ENCODE assay signal across 24 mouse cellular contexts in genomic region chr6:6192413-6192812, GRCm38 (mm10). TPM values are rescaled to one million over a fixed set of nuclear protein-coding genes. Genes with fewer than 3 reads are reported as not detected.
A peak's percentile ranks its signal among the peaks of the same experiment; 100 is the strongest.
DNase-seq lines count a peak whose midpoint lies in the region; ATAC-seq and TF ChIP-seq lines count a peak whose summit lies in the region.
"Had no signal": no experiment of that assay in that cellular context is flagged by ENCODE, and none has a peak within 500 bp of the region (broad histone marks: within the 10 kb centered on the region; RNA-seq: fewer than 3 reads in every experiment).

No protein-coding gene starts in this region.

- peak; percentile 23 for DNase-seq in heart, adult 11 months
- DNase-seq in heart, postnatal 4 days = no peak
- no peak for DNase-seq in layer of hippocampus, adult 2 months (ENCODE audit: low spot score in 2 of 2)
- no peak for DNase-seq in layer of hippocampus, adult 9-10 months (ENCODE audit: low spot score)
- DNase-seq in limb, embryonic 10.5 days (ENCODE audit: low spot score) = no peak
- DNase-seq in right cerebral cortex, postnatal 25 days = no peak
- DNase-seq: adrenal gland, postnatal 14 days; gastrocnemius, postnatal 10 days; heart, postnatal 14 days; kidney, adult 2 months; kidney, postnatal 14 days; thymus, postnatal 25 days had no signal

- no peak for ATAC-seq in midbrain, embryonic 13.5 days
- ATAC-seq: CD4-positive, CD25-positive, alpha-beta regulatory T cell, adult 4 months; forebrain, embryonic 13.5 days; intestine, embryonic 15.5 days; midbrain, embryonic 16.5 days had no signal

- TF ChIP-seq CTCF in layer of hippocampus, adult 2 months (conservative IDR thresholded peaks at IDR 0.05) = no peak
- TF ChIP-seq CTCF in olfactory bulb, adult 2 months (IDR thresholded peaks at IDR 0.05; ENCODE audit: insufficient read depth, low read depth, low read length) = no peak

- H3K27ac ChIP-seq in layer of hippocampus, adult 2 months = peak overlapping the region; percentile 51
- peak overlapping the region; percentile 62; the same call in 1 of the 2 replicates for H3K27ac ChIP-seq in limb, embryonic 10.5 days
- H3K27ac ChIP-seq in olfactory bulb, adult 2 months (ENCODE audit: insufficient read depth, low read depth, low read length) = peak overlapping the region; percentile 20; the same call in 1 of the 2 replicates
- no peak overlapping the region for H3K27ac ChIP-seq in midbrain, embryonic 13.5 days
- H3K27ac ChIP-seq: forebrain, embryonic 13.5 days; hindbrain, embryonic 14.5 days; intestine, embryonic 15.5 days; lung, embryonic 15.5 days; macrophage; midbrain, embryonic 10.5 days had no signal

- no peak overlapping the region for H3K9ac ChIP-seq in midbrain, embryonic 13.5 days (replicated peaks)
- H3K9ac ChIP-seq: forebrain, embryonic 13.5 days; hindbrain, embryonic 14.5 days; intestine, embryonic 15.5 days; lung, embryonic 15.5 days had no signal

- H3K4me2 ChIP-seq in midbrain, embryonic 13.5 days (replicated peaks) = no peak overlapping the region
- H3K4me2 ChIP-seq: forebrain, embryonic 13.5 days; hindbrain, embryonic 14.5 days; intestine, embryonic 15.5 days; liver, embryonic 11.5 days; lung, embryonic 15.5 days had no signal

- peaks cover 26% of the 10 kb centered on the region; the same call in 1 of the 2 replicates for H3K4me1 ChIP-seq in limb, embryonic 10.5 days
- peaks cover 4% of the 10 kb centered on the region; the same call in 1 of the 2 replicates for H3K4me1 ChIP-seq in olfactory bulb, adult 2 months (ENCODE audit: control insufficient read depth, insufficient read depth, low read length)
- H3K4me1 ChIP-seq in midbrain, embryonic 13.5 days (replicated peaks) = no peaks in the 10 kb centered on the region
- H3K4me1 ChIP-seq: intestine, embryonic 15.5 days; lung, embryonic 15.5 days had no signal

- WGBS in limb, embryonic 10.5 days = 74% methylated on average over 7 of the region's 7 CpGs
- WGBS in olfactory bulb, adult 2 months = 93% methylated on average over 7 of the region's 7 CpGs
- 94% methylated on average over 7 of the region's 7 CpGs for WGBS in midbrain, embryonic 13.5 days

- H3K36me3 ChIP-seq in limb, embryonic 10.5 days = peaks cover 18% of the 10 kb centered on the region
- H3K36me3 ChIP-seq in midbrain, embryonic 13.5 days = no peaks in the 10 kb centered on the region
- H3K36me3 ChIP-seq: intestine, embryonic 15.5 days; lung, embryonic 15.5 days had no signal

- H3K4me3 ChIP-seq in layer of hippocampus, adult 2 months = no peak overlapping the region
- H3K4me3 ChIP-seq in limb, embryonic 10.5 days = no peak overlapping the region
- no peak overlapping the region for H3K4me3 ChIP-seq in olfactory bulb, adult 2 months (ENCODE audit: insufficient read depth, low read depth, low read length)
- no peak overlapping the region for H3K4me3 ChIP-seq in midbrain, embryonic 13.5 days (replicated peaks)
- H3K4me3 ChIP-seq: erythroblast, embryonic 14.5 days; forebrain, embryonic 13.5 days; intestine, embryonic 15.5 days; lung, embryonic 15.5 days; midbrain, embryonic 10.5 days had no signal

- H3K27me3 ChIP-seq in limb, embryonic 10.5 days (ENCODE audit: low read depth, poor library complexity, severe bottlenecking) = no peaks in the 10 kb centered on the region
- no peaks in the 10 kb centered on the region for H3K27me3 ChIP-seq in midbrain, embryonic 13.5 days
- H3K27me3 ChIP-seq: forebrain, embryonic 13.5 days; intestine, embryonic 15.5 days; lung, embryonic 15.5 days had no signal

- H3K9me3 ChIP-seq in limb, embryonic 10.5 days (replicated peaks) = no peaks in the 10 kb centered on the region
- no peaks in the 10 kb centered on the region for H3K9me3 ChIP-seq in midbrain, embryonic 13.5 days
- H3K9me3 ChIP-seq: forebrain, embryonic 13.5 days; intestine, embryonic 15.5 days; lung, embryonic 15.5 days; midbrain, embryonic 10.5 days had no signal

- no peak for TF ChIP-seq POLR2A in olfactory bulb, adult 2 months (IDR thresholded peaks at IDR 0.05; ENCODE audit: insufficient read depth, low read depth, low read length)

RNA-seq across cellular contexts. Expression of gene Slc25a13, which starts 24.6 kb away (rescaled TPM):
- 10 to 100 TPM; 65.8 to 67.9 TPM for total RNA-seq in heart, postnatal 4 days (2021)
- 1 to 10 TPM; 3.4 to 3.7 TPM for total RNA-seq in layer of hippocampus, adult 2 months (2021)
- polyA plus RNA-seq in limb, embryonic 10.5 days (2016; fragmentation: Nextera tagmentation; extraction: Ambion mirVana) = 52.8 and 60.2 TPM in 2 replicates
- polyA plus RNA-seq in olfactory bulb, adult 2 months (2012; ENCODE audit: insufficient read depth, insufficient read length, low replicate concordance, missing spikeins) = not detected in 2 replicates
- polyA plus RNA-seq in midbrain, embryonic 13.5 days (2015; fragmentation: Nextera tagmentation; extraction: Ambion mirVana) = 8.7 and 9.4 TPM in 2 replicates
